Mouse (Mus musculus) thymus, postnatal 25 days (tissue): ENCODE results near the gene Plxdc1.

Experiments used
- DNase-seq: peaks from one replicate; pipeline ENCODE4 v3.0.0; 2022

Plxdc1 gene

DNA sequence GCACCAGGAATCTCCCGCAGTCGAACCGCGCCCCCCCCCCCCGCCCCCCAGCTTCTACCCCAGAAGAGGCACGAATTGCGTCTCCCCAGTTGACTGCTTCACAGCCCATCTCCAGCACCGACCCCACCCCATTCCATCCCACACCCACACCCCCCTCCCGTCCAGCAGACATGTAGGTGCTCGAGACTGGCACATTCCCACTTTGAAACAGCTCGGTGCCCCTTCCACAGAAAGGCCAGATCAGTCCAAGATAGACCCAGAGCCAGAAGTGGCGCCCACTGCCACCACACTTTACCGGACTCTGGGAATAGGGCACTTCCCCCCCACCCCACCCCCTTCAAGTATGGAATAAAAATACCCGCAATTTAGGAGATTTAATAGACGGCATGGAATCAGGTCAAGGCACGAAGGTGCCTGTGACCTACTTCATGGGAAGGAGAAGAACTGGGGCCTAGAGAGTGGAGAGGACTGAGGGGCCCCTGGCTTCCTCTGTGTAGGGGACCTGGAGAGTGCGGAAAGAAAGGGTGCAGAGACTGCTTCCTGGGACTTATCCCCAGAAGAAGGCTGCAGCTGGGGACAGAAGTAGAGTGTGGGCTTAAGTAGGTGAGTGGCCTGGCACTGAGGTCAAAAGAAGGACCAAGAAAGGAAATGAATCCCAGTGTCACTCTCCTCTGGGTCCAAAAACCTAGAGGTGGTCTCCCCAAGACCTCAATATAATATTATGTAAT, 658 bp upstream of the Plxdc1 start:
- no peak for DNase-seq

DNA sequence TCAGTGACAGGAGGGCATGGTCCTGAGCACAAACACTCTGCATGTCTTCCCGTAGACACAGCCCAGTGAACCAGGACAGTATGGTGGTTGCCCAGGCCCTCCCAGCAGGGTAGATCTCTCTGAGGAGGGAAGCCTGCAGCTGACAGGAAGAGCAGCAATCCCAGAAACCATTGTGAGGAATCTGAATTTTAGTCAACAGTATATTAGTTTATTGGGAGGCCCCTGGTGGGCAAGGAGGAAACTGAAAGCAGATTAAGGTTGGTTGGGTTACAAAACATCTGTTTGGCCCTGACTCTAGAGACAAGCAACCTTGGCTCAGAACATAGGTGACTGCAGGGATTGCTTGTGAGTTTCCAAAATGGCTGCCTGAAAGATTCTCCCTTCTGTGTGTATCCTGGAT, 2.3 kb downstream of the Plxdc1 start:
- peak; percentile 45 for DNase-seq

GRCm38 (mm10) chr11:97983506-97983905, 2.7 kb downstream of the Plxdc1 start:
- DNase-seq: no peak

GRCm38 (mm10) chr11:97982721-97983120, 3.5 kb downstream of the Plxdc1 start:
- DNase-seq: no peak

- no peak for DNase-seq
Observed at GRCm38 (mm10) chr11:97980531-97980966, 5.7 kb downstream of the Plxdc1 start.

GRCm38 (mm10) chr11:97979824-97980495, 6.3 kb downstream of the Plxdc1 start:
- no peak for DNase-seq

DNA sequence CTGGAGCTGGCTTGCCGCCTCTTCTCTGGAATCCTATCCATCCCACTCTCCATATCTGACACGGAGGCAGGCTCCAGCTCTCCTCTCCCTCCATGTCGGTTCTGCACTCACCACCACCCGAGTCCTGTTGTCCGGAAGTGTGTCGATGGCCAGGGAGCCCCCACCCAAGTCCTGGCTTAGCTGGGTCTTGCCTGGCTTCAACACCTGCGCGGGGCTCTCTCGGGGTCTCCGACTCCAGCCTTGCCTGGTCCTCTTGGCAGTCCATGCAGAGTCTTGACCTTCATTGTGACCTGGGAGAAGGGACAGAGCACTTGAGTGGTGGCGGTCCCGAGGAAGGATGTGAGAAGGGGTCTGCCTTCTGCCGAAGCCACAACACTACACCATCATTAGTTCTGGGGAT, 7.9 kb downstream of the Plxdc1 start:
- no peak for DNase-seq

- peak; percentile 78 for DNase-seq
Observed at GRCm38 (mm10) chr11:97977797-97978196, 8.4 kb downstream of the Plxdc1 start.

- DNase-seq: no peak
Observed at GRCm38 (mm10) chr11:97974746-97975145, 11.5 kb downstream of the Plxdc1 start.

DNA sequence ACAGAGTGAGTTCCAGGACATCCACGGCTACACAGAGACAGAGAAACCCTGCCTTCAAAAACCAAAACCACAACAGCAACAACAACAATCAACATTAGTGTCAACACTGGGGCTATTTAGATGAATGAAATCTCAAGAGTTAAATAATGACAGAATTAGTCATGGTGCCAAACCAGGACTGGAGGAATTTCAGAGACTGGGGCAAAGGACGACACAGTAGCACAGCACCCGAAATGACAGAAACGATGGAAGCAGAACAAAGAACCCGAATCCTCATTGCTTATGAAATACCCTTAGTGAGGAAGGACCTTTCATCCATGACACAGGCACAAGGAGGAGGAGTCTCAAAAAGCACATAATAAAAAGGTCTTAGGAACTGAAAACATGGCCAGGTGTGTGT, 12.1 kb downstream of the Plxdc1 start:
- DNase-seq: no peak

DNA sequence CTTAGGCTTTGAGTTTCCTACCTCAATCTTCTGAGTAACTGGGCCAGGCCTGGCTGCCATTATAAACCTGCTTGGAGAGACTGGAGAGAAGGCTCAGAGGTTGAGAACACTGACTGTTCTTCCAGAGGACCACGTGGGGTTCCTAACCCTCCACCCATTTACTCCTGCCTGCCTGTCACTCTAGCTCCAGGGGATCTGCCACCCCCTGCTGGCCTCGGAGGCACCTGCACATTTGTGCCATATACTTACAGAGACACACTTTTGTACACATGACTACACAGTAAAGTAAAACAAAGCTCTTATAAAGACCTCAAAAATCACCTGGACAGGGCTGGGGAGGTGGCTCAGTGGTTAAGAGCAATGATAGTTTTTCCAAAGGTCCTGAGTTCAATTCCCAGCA, 13.8 kb downstream of the Plxdc1 start:
- DNase-seq: peak; percentile 46

DNA sequence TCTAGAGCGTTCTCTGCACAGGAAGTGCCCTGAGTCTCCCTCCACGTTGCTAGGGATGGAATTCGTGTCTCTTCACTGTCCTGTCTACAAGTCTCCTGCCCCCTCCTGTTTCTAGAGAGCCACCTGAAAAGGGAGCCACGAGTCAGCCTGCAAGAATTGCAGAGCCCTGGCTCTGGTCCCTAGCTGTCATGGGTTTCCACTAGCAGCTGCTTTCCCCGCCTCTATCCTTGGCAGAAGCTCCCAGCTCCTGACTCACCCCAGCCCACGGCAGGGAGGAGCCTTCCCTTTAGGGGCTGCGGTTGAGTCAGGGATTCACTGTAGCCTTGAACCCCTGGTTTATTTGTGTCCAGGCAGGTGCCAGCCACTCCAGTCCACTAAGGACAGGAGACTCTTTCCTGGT, 15.0 kb downstream of the Plxdc1 start:
- DNase-seq: no peak

DNA sequence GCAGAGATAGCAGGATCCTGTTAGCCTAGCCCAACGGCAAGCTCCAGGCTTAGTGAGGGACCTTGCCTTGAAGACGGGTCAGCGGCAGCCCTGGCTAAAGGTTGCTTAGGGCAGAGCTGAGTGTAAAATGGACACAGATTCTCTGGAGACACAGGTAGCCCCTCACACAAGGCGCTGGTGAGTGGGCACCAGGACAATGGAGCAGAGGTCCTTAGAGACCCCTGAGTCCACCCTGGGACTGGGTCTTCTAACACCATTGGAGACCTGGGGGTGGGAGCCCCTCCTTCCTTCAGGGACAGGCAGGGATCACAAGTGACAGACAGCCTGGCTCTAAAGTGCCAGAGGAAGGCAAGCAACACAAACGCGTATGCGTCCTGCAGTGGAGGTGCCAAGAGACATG, 15.5 kb downstream of the Plxdc1 start:
- DNase-seq: no peak

DNA sequence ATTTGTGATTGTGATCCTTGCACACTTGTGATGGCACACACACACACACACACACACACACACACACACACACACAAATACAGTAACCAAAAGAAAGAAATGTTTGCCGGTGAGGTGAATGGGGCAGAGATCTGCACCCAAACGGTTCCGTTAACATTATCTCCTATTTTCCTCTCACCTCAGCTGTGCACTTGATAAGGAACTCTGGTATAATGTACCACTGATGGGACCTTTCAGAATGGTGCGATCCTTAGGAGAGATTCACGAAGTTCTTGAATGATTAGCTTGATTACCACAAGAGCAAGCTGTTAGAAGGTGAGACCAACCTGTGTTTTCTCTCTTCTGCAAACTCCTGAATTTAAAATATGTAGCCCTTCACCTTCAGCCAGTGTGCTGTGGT, 17.9 kb downstream of the Plxdc1 start:
- no peak for DNase-seq

GRCm38 (mm10) chr11:97967114-97967513, 19.1 kb downstream of the Plxdc1 start:
- DNase-seq: no peak

DNA sequence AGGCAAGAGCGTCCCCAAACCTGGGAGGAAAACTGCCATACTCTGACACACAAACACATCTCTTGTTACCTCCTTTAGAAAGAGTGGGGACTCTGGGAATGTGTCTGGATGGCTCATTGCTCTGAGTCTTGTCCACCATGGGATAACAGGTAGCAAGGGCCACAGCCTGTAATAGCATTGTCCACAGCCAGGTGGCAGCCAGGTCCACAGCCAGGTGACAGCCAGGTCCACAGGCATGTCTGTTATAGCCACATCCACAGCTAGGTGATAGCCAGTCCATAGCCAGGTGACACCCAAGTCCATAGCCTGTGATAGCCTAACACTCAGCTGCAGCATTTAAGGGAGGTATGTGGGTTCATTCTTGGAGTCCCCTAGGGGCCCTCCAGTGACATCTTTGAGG, 25.3 kb downstream of the Plxdc1 start:
- peak; percentile 37 for DNase-seq

DNA sequence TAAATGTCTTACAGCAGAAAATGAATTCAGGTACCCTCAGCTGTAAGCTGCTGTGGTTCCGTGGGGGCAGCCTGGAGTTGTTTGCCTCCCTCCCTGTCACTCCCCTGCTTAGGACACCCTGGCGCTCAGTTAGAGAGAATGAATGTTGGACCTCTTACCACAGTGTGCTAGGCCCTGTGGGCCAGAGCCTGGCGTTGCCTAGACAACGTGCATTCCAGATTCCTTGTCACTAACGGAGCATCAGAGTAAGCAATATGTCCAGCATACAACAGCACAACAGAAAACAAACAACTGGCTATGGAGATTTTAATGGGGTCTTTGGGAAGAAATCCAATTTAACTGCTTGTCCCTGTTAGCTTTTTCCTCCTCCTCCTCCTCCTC, 27.0 kb downstream of the Plxdc1 start:
- DNase-seq: no peak

DNA sequence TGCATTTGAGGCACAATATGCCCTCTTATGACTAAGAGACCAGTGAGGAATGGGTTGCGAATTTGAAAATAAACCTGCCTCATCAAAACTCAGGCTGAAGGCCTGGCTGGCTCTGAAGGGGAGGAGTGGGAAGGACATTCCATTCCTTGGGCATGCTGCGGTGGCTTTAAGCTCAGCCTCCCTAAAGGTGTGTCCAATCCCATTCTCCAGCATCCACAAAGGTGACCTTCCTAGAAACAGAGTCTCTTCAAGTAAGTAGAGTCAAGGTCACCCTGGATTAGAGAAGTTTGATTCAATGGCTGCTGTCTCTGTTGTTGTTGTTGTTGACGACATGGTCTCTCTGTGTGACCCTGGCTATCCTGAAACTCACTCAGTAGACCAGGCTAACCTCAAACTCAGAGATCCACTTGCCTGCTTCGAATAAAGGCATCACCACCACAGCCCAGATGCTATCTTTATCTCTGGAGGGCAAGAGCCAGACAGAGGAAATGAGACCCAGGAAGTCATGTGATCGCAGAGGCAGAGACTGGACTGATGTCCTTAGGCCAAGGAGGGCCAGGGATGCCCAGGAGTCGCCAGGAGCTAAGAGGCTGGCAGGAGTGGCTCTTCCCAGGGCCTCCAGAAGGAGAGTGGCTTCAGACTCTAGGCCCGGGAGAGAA, 27.5 kb downstream of the Plxdc1 start:
- DNase-seq: no peak

DNA sequence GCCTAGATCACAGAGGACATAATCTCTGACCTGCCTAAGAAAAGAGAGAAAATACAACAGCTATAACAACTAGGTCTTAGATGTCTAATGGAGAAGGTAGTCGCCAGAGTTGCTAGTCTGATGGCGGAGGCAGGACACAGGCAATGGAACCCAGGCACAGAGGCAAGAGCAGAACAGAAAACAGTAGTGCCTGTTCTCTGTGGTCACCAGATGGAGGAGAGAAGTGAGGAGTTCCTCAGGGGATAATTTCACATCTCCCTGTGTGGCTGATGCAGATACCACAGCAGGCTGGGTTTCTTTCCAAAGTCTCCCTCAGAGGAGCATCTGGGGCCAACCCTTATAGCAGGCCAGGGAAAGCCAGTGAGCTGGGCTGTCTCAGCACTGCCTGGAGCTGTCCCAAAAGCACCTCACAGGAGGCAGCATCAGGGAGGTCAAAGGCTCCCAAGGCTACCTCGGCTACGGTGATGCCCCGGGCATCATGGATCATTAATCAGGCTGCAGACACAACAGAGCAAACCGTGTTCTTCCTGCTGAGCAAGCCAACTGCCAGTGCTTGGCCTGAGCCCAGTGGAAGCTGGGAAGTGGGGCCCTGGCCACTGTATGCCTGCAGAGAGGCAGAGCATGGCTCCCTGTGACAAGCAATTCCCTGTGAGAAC, 29.2 kb downstream of the Plxdc1 start:
- no peak for DNase-seq

DNA sequence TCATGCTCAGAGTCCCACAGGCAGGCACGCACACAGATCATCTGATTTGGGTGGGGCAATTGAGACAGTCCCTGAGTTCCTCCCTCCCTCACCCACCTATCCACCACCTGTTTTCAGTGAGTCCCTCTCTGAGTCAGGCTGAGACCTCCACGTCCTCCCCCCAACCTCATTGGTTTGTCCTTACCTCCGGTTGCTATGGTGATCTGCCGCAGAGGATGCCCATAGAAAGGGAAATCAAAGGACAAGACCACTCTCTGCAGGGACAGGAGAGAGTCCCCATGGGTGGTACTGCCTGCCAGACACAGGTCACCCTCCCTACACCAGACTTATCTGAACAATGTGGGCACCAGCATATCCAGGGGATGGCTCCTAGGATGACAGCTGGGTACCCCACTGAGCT, 30.3 kb downstream of the Plxdc1 start:
- DNase-seq: no peak

GRCm38 (mm10) chr11:97955146-97955902, 30.9 kb downstream of the Plxdc1 start:
- peak; percentile 72 for DNase-seq

DNA sequence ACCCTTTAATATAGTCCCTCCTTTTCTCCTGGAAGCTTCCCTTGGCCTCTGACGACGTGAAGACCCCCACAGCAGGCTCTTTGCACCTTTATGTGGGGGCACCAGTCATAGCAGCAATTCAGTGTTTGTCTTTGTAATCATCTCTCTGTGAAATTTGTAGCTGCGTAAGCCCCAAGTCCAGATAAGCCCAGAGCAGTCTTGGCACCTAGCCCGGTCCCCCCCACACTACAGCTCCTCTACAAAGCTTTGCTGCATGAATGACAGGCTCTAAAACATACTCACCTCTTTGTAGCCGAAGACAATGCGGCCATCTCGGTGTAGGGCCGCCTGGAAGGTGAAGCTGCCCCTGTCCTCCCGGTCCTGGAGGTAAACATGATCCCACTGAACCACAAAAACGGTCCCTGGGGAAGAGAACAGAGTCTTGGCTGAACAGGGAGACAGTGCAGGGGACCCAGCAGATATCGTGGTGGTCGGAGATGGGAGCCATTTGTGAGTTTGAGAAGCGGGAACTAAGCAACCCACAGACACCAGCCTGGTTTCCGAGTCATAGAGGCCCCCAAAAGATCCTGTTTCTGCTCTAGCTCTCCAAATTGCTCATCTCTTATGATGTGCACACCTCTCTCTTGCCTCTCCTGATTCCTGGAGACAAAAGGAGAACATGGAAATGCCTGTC, 31.6 kb downstream of the Plxdc1 start:
- DNase-seq: no peak
